Mouse (Mus musculus): ENCODE data around the gene Unc93a. TPM values are rescaled to one million over a fixed set of nuclear protein-coding genes. Genes with fewer than 3 reads are reported as not detected.
"Not testable (repeated sequence)": the region's sequence is repeated elsewhere in the genome, so short reads cannot be mapped to it uniquely, and the experiment has no call there.

Unc93a gene
- total and polyA plus RNA-seq, 3 experiments: 0.55 to 2.7 (median 2.4) TPM

DNA sequence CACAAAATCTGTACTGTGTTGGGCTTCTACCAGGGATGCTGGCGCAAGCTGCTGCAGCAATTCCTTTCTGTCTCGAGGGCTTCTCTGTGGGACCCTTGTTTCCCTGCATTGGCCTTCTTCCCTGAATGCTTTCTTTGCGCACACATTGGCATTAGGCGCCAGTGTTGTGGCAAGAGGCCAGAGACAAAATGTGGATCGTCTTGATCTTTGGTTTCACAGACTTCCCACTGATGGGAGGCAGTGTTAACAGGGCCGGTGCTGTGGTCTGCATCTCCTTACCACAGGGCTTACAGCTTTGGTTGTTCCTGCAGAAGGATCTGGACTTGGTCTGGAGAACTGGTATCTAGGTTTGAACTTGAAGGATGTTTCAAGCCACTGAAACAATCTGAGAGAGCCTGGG, 3.7 kb upstream of the Unc93a start:
- H3K79me2 ChIP-seq (replicated peaks; ENCODE audit: control insufficient read depth, extremely low read depth, insufficient read depth, poor library complexity, severe bottlenecking); in situ Hi-C loops (cut with MboI; ENCODE audit: low pct_ligation_motif_present, low pct_unique_long_range_greater_than_20kb, low sequenced_read_pairs); H3K4me2 ChIP-seq (ENCODE audit: insufficient read depth, low read depth, poor library complexity, severe bottlenecking); H3K4me1 ChIP-seq (ENCODE audit: control insufficient read depth in 1 of 2, insufficient read depth in 2 of 2); H3K9ac ChIP-seq (ENCODE audit: insufficient read depth, low read depth); H3K27ac ChIP-seq (ENCODE audit: insufficient read depth, low read depth); H3K36me3 ChIP-seq (replicated peaks in 1 of 2; ENCODE audit: control insufficient read depth in 1 of 2, insufficient read depth in 1 of 2, low read length in 1 of 2); H3K4me3 ChIP-seq (replicated peaks in 1 of 3; ENCODE audit: low read depth in 2 of 3, low read length in 2 of 3, poor library complexity in 1 of 3); H3K27me3 ChIP-seq (replicated peaks); dilution Hi-C loops (cut with MboI; ENCODE audit: extremely low pct_ligation_motif_present, extremely low pct_unique_long_range_greater_than_20kb, low sequenced_read_pairs); DNase-seq (ENCODE audit: extremely low read depth); H3K9me3 ChIP-seq (replicated peaks; ENCODE audit: low read length): not testable (repeated sequence)

GRCm38 (mm10) chr17:13132352-13132751, 742 bp upstream of the Unc93a start:
- H3K27me3 ChIP-seq (replicated peaks); H3K4me3 ChIP-seq (replicated peaks in 1 of 3; ENCODE audit: low read depth in 2 of 3, low read length in 2 of 3, poor library complexity in 1 of 3); H3K9me3 ChIP-seq (replicated peaks; ENCODE audit: low read length); dilution Hi-C loops (cut with MboI; ENCODE audit: extremely low pct_ligation_motif_present, extremely low pct_unique_long_range_greater_than_20kb, low sequenced_read_pairs); H3K36me3 ChIP-seq (replicated peaks in 1 of 2; ENCODE audit: control insufficient read depth in 1 of 2, insufficient read depth in 1 of 2, low read length in 1 of 2); H3K9ac ChIP-seq (ENCODE audit: insufficient read depth, low read depth); H3K79me2 ChIP-seq (replicated peaks; ENCODE audit: control insufficient read depth, extremely low read depth, insufficient read depth, poor library complexity, severe bottlenecking); in situ Hi-C loops (cut with MboI; ENCODE audit: low pct_ligation_motif_present, low pct_unique_long_range_greater_than_20kb, low sequenced_read_pairs); H3K27ac ChIP-seq (ENCODE audit: insufficient read depth, low read depth); DNase-seq (ENCODE audit: extremely low read depth); H3K4me1 ChIP-seq (ENCODE audit: control insufficient read depth in 1 of 2, insufficient read depth in 2 of 2); H3K4me2 ChIP-seq (ENCODE audit: insufficient read depth, low read depth, poor library complexity, severe bottlenecking): not testable (repeated sequence)

DNA sequence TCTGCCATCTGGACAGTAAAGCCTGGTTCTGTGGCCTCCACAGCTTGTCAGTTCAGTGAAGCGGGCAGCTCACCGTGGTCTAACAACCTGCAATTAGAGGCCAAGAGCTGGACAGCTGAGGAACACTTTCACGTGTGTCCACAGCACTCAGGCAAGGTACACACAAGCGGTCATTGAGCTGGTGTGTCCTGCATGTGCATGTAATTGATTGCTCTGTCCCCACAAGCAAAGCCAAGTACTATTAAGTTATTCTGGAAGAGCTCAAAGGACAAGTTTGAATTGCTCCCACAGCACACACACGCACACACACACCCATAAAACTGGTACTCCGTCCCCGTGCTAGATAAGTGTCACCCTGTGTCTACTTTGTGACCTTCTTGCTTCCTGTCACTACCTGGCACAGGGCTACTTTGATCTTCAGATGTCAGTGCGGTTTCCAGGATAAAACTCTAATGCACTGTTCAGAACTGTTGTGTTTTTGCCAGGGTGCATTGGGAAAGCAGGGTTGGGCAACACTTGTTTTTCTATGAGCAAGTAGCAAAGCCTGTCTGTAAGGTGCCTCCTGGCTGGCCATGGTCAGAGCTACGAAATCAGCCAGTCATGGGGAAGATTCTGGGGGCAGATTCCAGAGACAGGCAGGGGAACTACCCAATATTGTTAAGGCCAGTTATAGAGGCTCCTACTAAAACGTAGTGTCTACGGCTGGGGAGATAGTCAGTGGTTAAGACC, 1.7 kb downstream of the Unc93a start:
- H3K27ac ChIP-seq (ENCODE audit: insufficient read depth, low read depth); H3K4me1 ChIP-seq (ENCODE audit: control insufficient read depth in 1 of 2, insufficient read depth in 2 of 2); in situ Hi-C loops (cut with MboI; ENCODE audit: low pct_ligation_motif_present, low pct_unique_long_range_greater_than_20kb, low sequenced_read_pairs); H3K9me3 ChIP-seq (replicated peaks; ENCODE audit: low read length); H3K36me3 ChIP-seq (replicated peaks in 1 of 2; ENCODE audit: control insufficient read depth in 1 of 2, insufficient read depth in 1 of 2, low read length in 1 of 2); H3K79me2 ChIP-seq (replicated peaks; ENCODE audit: control insufficient read depth, extremely low read depth, insufficient read depth, poor library complexity, severe bottlenecking); DNase-seq (ENCODE audit: extremely low read depth); H3K27me3 ChIP-seq (replicated peaks); dilution Hi-C loops (cut with MboI; ENCODE audit: extremely low pct_ligation_motif_present, extremely low pct_unique_long_range_greater_than_20kb, low sequenced_read_pairs); H3K9ac ChIP-seq (ENCODE audit: insufficient read depth, low read depth); H3K4me3 ChIP-seq (replicated peaks in 1 of 3; ENCODE audit: low read depth in 2 of 3, low read length in 2 of 3, poor library complexity in 1 of 3); H3K4me2 ChIP-seq (ENCODE audit: insufficient read depth, low read depth, poor library complexity, severe bottlenecking): not testable (repeated sequence)

GRCm38 (mm10) chr17:13129324-13129723, 2.3 kb downstream of the Unc93a start:
- H3K36me3 ChIP-seq (replicated peaks in 1 of 2; ENCODE audit: control insufficient read depth in 1 of 2, insufficient read depth in 1 of 2, low read length in 1 of 2); H3K27me3 ChIP-seq (replicated peaks); H3K9me3 ChIP-seq (replicated peaks; ENCODE audit: low read length); H3K4me1 ChIP-seq (ENCODE audit: control insufficient read depth in 1 of 2, insufficient read depth in 2 of 2); H3K4me3 ChIP-seq (replicated peaks in 1 of 3; ENCODE audit: low read depth in 2 of 3, low read length in 2 of 3, poor library complexity in 1 of 3); DNase-seq (ENCODE audit: extremely low read depth); H3K9ac ChIP-seq (ENCODE audit: insufficient read depth, low read depth); H3K4me2 ChIP-seq (ENCODE audit: insufficient read depth, low read depth, poor library complexity, severe bottlenecking); dilution Hi-C loops (cut with MboI; ENCODE audit: extremely low pct_ligation_motif_present, extremely low pct_unique_long_range_greater_than_20kb, low sequenced_read_pairs); H3K27ac ChIP-seq (ENCODE audit: insufficient read depth, low read depth); in situ Hi-C loops (cut with MboI; ENCODE audit: low pct_ligation_motif_present, low pct_unique_long_range_greater_than_20kb, low sequenced_read_pairs); H3K79me2 ChIP-seq (replicated peaks; ENCODE audit: control insufficient read depth, extremely low read depth, insufficient read depth, poor library complexity, severe bottlenecking): not testable (repeated sequence)
